In genomic region chrX:77795858-77796174, GRCm38 (mm10) we compare ENCODE assay signal across 8 mouse cellular contexts. TPM values are rescaled to one million over a fixed set of nuclear protein-coding genes. Genes with fewer than 3 reads are reported as not detected.
DNase-seq lines count a peak whose midpoint lies in the region; ATAC-seq and TF ChIP-seq lines count a peak whose summit lies in the region.

No protein-coding gene starts in this region.

- no peaks in the 10 kb centered on the region for H3K36me3 ChIP-seq in embryonic facial prominence, embryonic 15.5 days
- no peaks in the 10 kb centered on the region for H3K36me3 ChIP-seq in heart, embryonic 11.5 days (ENCODE audit: control insufficient read depth, insufficient read depth, low read length)
- H3K36me3 ChIP-seq in kidney, embryonic 16.5 days (ENCODE audit: insufficient read depth, low read length), result no peaks in the 10 kb centered on the region
- H3K36me3 ChIP-seq in liver, adult 2 months (ENCODE audit: control insufficient read depth, insufficient read depth, low read length), result no peaks in the 10 kb centered on the region

- peak; percentile 93 for ATAC-seq in embryonic facial prominence, embryonic 15.5 days (ENCODE audit: insufficient number of reproducible peaks, low FRiP score, low TSS enrichment, low read depth)
- ATAC-seq in heart, embryonic 11.5 days (replicated peaks; ENCODE audit: insufficient number of reproducible peaks, low FRiP score, low TSS enrichment), result peak; percentile 96
- peak; percentile 95 for ATAC-seq in kidney, embryonic 16.5 days (ENCODE audit: low FRiP score, low TSS enrichment)
- peak; percentile 96 for ATAC-seq in monocyte, adult 5-6 weeks (replicated peaks; ENCODE audit: insufficient number of reproducible peaks, low FRiP score, low TSS enrichment, poor library complexity, severe bottlenecking)

- no peaks in the 10 kb centered on the region for H3K9me3 ChIP-seq in embryonic facial prominence, embryonic 15.5 days (replicated peaks)
- no peaks in the 10 kb centered on the region for H3K9me3 ChIP-seq in heart, embryonic 11.5 days (replicated peaks; ENCODE audit: control insufficient read depth, low read length)
- H3K9me3 ChIP-seq in kidney, embryonic 16.5 days (ENCODE audit: low read length), result no peaks in the 10 kb centered on the region

- H3K27ac ChIP-seq in bone marrow, adult 2 months (ENCODE audit: control insufficient read depth, insufficient read depth, low read depth, low read length, poor library complexity), result peak overlapping the region; percentile 72
- peak overlapping the region; percentile 86 for H3K27ac ChIP-seq in embryonic facial prominence, embryonic 15.5 days (replicated peaks)
- H3K27ac ChIP-seq in heart, embryonic 11.5 days (ENCODE audit: low read depth, low read length), result peak overlapping the region; percentile 46
- peak overlapping the region; percentile 88 for H3K27ac ChIP-seq in kidney, embryonic 16.5 days (ENCODE audit: low read length)
- H3K27ac ChIP-seq in liver, adult 2 months (replicated peaks; ENCODE audit: insufficient read depth, low read depth, low read length), result peak overlapping the region; percentile 4; the same call in 1 of the 2 replicates

- no peak for TF ChIP-seq CTCF in bone marrow, adult 2 months (IDR thresholded peaks at IDR 0.05; ENCODE audit: control insufficient read depth, insufficient read depth, low read length)
- TF ChIP-seq CTCF in liver, adult 2 months (IDR thresholded peaks at IDR 0.05; ENCODE audit: low read depth, low read length), result no peak

- DNase-seq in B cell, adult 2 months, result peak; percentile 92 to 93
- DNase-seq in liver, adult 2 months (ENCODE audit: extremely low read depth, low read depth, low spot score), result peak; percentile 55
- peak; percentile 87 for DNase-seq in spleen, postnatal 36 days (ENCODE audit: low spot score in 2 of 2)

- H3K79me2 ChIP-seq in liver, adult 2 months (ENCODE audit: control insufficient read depth, insufficient read depth, low read length), result no peaks in the 10 kb centered on the region

- peak overlapping the region; percentile 84 for H3K4me3 ChIP-seq in bone marrow, adult 2 months (replicated peaks; ENCODE audit: control insufficient read depth, low read depth, low read length)
- peak overlapping the region; percentile 60 for H3K4me3 ChIP-seq in embryonic facial prominence, embryonic 15.5 days (replicated peaks)
- H3K4me3 ChIP-seq in heart, embryonic 11.5 days (ENCODE audit: low read depth, low read length), result peak overlapping the region; percentile 48
- peak overlapping the region; percentile 67 for H3K4me3 ChIP-seq in kidney, embryonic 16.5 days (ENCODE audit: low read length)
- peak overlapping the region; percentile 77 for H3K4me3 ChIP-seq in liver, adult 2 months (ENCODE audit: insufficient read depth, low read depth, low read length)

- peak overlapping the region; percentile 54 for H3K4me2 ChIP-seq in embryonic facial prominence, embryonic 15.5 days (replicated peaks)
- H3K4me2 ChIP-seq in heart, embryonic 11.5 days, result peak overlapping the region; percentile 72
- H3K4me2 ChIP-seq in kidney, embryonic 16.5 days (replicated peaks; ENCODE audit: low read depth, low read length), result peak overlapping the region; percentile 56

- peak overlapping the region; percentile 40 for H3K9ac ChIP-seq in embryonic facial prominence, embryonic 15.5 days
- peak overlapping the region; percentile 69 for H3K9ac ChIP-seq in heart, embryonic 11.5 days (ENCODE audit: low read depth, low read length)
- H3K9ac ChIP-seq in kidney, embryonic 16.5 days (replicated peaks; ENCODE audit: low read length), result peak overlapping the region; percentile 67
- H3K9ac ChIP-seq in liver, adult 2 months (ENCODE audit: low read depth, low read length), result peak overlapping the region; percentile 63

- peak; percentile 38; the same call in 1 of the 2 replicates for TF ChIP-seq POLR2A in bone marrow, adult 2 months (IDR thresholded peaks at IDR 0.05; ENCODE audit: borderline replicate concordance, control insufficient read depth, low read depth, low read length)
- TF ChIP-seq POLR2A in liver, adult 2 months (IDR thresholded peaks at IDR 0.05; ENCODE audit: extremely low read depth, insufficient read depth, low read length), result 0 out of 2 replicates have a peak, but pooled peaks have one; percentile 12

- H3K27me3 ChIP-seq in embryonic facial prominence, embryonic 15.5 days, result no peaks in the 10 kb centered on the region
- no peaks in the 10 kb centered on the region for H3K27me3 ChIP-seq in heart, embryonic 11.5 days (ENCODE audit: control insufficient read depth, insufficient read depth, low read length)
- no peaks in the 10 kb centered on the region for H3K27me3 ChIP-seq in kidney, embryonic 16.5 days (ENCODE audit: insufficient read depth, low read length)
- no peaks in the 10 kb centered on the region for H3K27me3 ChIP-seq in liver, adult 2 months (ENCODE audit: control insufficient read depth, insufficient read depth, low read length)

- WGBS in bone marrow, adult 2 months, result 15% methylated on average over 25 of the region's 30 CpGs
- 16% methylated on average over 30 of the region's 30 CpGs for WGBS in embryonic facial prominence, embryonic 15.5 days
- 9% methylated on average over 27 of the region's 30 CpGs for WGBS in heart, embryonic 11.5 days (ENCODE audit: insufficient replicate concordance)
- 25% methylated on average over 25 of the region's 30 CpGs for WGBS in kidney, embryonic 16.5 days
- under 1% methylated on average over 22 of the region's 30 CpGs for WGBS in liver, adult 2 months

- H3K4me1 ChIP-seq in bone marrow, adult 2 months (ENCODE audit: control insufficient read depth, insufficient read depth, low read length), result no peaks in the 10 kb centered on the region; the same call in 1 of the 2 replicates
- H3K4me1 ChIP-seq in embryonic facial prominence, embryonic 15.5 days, result 0 out of 2 replicates have a peak, but pooled peaks cover 4% of the 10 kb centered on the region
- no peaks in the 10 kb centered on the region for H3K4me1 ChIP-seq in heart, embryonic 11.5 days (ENCODE audit: control insufficient read depth, insufficient read depth, low read length)
- 0 out of 2 replicates have a peak, but pooled peaks cover 2% of the 10 kb centered on the region for H3K4me1 ChIP-seq in kidney, embryonic 16.5 days (ENCODE audit: insufficient read depth, low read length)
- H3K4me1 ChIP-seq in liver, adult 2 months (ENCODE audit: control insufficient read depth, insufficient read depth, low read length), result 0 out of 2 replicates have a peak, but pooled peaks cover 3% of the 10 kb centered on the region

RNA-seq across cellular contexts. Expression of gene Prkx, which starts 0.3 kb away (rescaled TPM):
- 2.2 and 2.7 TPM in 2 replicates for polyA plus RNA-seq in bone marrow, adult 2 months (2011; ENCODE audit: insufficient read depth, insufficient read length, low replicate concordance, missing spikeins)
- polyA plus RNA-seq in embryonic facial prominence, embryonic 15.5 days (2015; fragmentation: Nextera tagmentation; extraction: Ambion mirVana), result 14.8 and 17.1 TPM in 2 replicates
- 9.4 and 12.0 TPM in 2 replicates for polyA plus RNA-seq in heart, embryonic 11.5 days (2014; fragmentation: Nextera tagmentation; extraction: Ambion mirVana)
- 18.1 and 18.3 TPM in 2 replicates for polyA plus RNA-seq in kidney, embryonic 16.5 days (2015; fragmentation: Nextera tagmentation; extraction: Ambion mirVana)
- total RNA-seq in liver, adult 2 months (2014; rRNA removed), result 2.2 and 3.2 TPM in 2 replicates
- 0.90 and 1.3 TPM in 2 replicates for polyA plus RNA-seq in liver, adult 2 months (2012; rRNA removed)
- total RNA-seq in monocyte, adult 5-6 weeks (2017), result 46.7 to 56.2 TPM (median 49.5 TPM) in 3 replicates

RNA-seq across cellular contexts. Expression of gene Pbsn, which starts 57.6 kb away (rescaled TPM):
- polyA plus RNA-seq in bone marrow, adult 2 months (2011; ENCODE audit: insufficient read depth, insufficient read length, low replicate concordance, missing spikeins), result not detected in 2 replicates
- polyA plus RNA-seq in embryonic facial prominence, embryonic 15.5 days (2015; fragmentation: Nextera tagmentation; extraction: Ambion mirVana), result not detected in 2 replicates
- polyA plus RNA-seq in heart, embryonic 11.5 days (2014; fragmentation: Nextera tagmentation; extraction: Ambion mirVana), result not detected in 2 replicates
- not detected in 2 replicates for polyA plus RNA-seq in kidney, embryonic 16.5 days (2015; fragmentation: Nextera tagmentation; extraction: Ambion mirVana)
- not detected in 2 replicates for total RNA-seq in liver, adult 2 months (2014; rRNA removed)
- not detected in 2 replicates for polyA plus RNA-seq in liver, adult 2 months (2012; rRNA removed)
- total RNA-seq in monocyte, adult 5-6 weeks (2017), result not detected in 3 replicates

Comparison
In these comparisons a context has a peak if more than half of its experiments do, and no peak if none do; other contexts are left out.
1. Peak in every context shown above with its lines: DNase-seq, ATAC-seq, H3K4me3 ChIP-seq and H3K27ac ChIP-seq.
2. H3K27ac ChIP-seq: peak in every context shown above with its lines; median percentile 88 in kidney, embryonic 16.5 days; 86 in embryonic facial prominence, embryonic 15.5 days; 72 in bone marrow, adult 2 months; 46 in heart, embryonic 11.5 days; 4 in liver, adult 2 months.